Mouse (Mus musculus): Measurements from ENCODE around the gene Hip1.

The Hip1 gene

GRCm38 (mm10) chr5:135368312-135368711 is 176.6 kb downstream of the Hip1 start:
- no peak for DNase-seq (ENCODE audit: low spot score)

- DNase-seq (ENCODE audit: low spot score), result no peak
These were observed 177.1 kb downstream of the Hip1 start for GRCm38 (mm10) chr5:135367841-135368240.

GRCm38 (mm10) chr5:135363540-135363939 is 181.4 kb downstream of the Hip1 start:
- no peak for DNase-seq (ENCODE audit: low spot score)

DNA sequence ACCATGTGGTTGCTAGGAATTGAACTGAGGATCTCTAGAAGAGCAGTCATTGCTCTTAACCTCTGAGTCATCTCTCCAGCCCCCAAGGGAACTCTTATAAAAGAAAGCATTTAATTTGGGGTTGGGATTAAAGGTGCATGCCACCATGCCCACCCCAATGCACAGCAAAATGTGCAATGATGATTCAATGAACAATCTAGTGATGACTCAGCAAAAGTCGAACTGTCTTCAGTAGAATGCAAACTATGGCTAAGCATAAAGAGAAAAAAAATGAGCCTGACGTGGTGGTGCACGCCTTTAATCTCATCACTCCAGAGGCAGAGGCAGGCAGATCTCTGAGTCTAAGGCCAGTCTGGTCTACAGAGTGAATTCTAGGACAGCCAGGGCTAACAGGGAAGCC is 182.3 kb downstream of the Hip1 start:
- no peak for DNase-seq (ENCODE audit: low spot score)

DNA sequence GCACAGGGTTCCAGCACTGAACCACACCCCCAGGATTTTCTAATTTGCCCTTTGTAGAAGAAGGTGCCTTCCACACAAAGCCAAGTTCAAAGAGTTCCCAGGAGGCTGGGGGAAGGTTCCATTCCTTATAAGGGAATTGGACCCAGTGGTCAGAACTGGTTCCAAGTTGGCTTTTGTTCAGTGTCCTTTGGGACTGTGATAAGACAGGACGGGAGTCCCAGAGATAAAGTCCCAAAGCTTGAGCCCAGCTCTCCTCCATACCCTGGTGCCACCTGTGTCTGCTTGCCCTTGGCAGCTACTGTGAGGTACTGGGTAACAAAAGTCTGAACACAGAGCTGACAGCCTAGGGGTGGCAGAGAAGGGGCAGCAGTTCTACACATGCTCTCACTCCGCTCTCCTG is 185.1 kb downstream of the Hip1 start:
- no peak for DNase-seq (ENCODE audit: low spot score)

DNA sequence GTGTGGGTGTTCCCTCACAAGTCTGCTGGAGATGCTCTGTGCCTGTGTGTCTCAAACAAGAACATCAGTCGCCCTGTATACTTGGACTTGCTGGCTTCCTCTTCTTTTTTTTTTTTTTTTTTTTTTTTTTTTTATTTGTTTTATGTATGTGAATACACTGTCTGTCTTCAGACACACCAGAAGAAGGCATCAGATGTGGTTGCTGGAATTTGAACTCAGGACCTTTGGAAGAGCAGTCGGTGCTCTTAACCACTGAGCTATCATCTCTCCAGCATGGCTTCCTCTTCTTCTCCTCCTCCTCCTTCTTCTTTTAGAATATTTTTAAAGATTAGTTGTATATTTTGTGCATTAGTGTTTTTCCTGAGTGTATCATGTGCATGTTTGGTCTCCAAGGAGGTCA is 187.4 kb downstream of the Hip1 start:
- no peak for DNase-seq (ENCODE audit: low spot score)
